8 mouse cellular contexts compared by ENCODE assay signal in genomic region chr8:54077271-54078120, GRCm38 (mm10). TPM values are rescaled to one million over a fixed set of nuclear protein-coding genes. Genes with fewer than 3 reads are reported as not detected.
A peak's percentile ranks its signal among the peaks of the same experiment; 100 is the strongest.
DNase-seq lines count a peak whose midpoint lies in the region; ATAC-seq lines count a peak whose summit lies in the region.

TSS of gene Vegfc (plus strand) at chr8:54077606.

- ATAC-seq in erythroblast, adult 5-6 weeks (replicated peaks; ENCODE audit: low FRiP score, poor library complexity, severe bottlenecking): no peak
- peak; percentile 84 for ATAC-seq in intestine, embryonic 15.5 days
- ATAC-seq in liver, embryonic 11.5 days (replicated peaks; ENCODE audit: low FRiP score): peak; percentile 70
- peak; percentile 37 for ATAC-seq in monocyte, adult 5-6 weeks (replicated peaks; ENCODE audit: insufficient number of reproducible peaks, low FRiP score, low TSS enrichment, poor library complexity, severe bottlenecking)

- DNase-seq in embryo, embryonic 10.5 days (ENCODE audit: low spot score): peak; percentile 68
- DNase-seq in gastrocnemius, postnatal 4 days (ENCODE audit: low spot score in 2 of 2): peak; percentile 46 to 60
- DNase-seq in liver, embryonic 11.5 days (ENCODE audit: low spot score): peak; percentile 72
- peak; percentile 40 for DNase-seq in splenic B cell, adult 2 months (ENCODE audit: low read depth, low spot score)

- 0 out of 2 replicates have a peak, but pooled peaks cover 2% of the 10 kb centered on the region for H3K4me1 ChIP-seq in erythroblast, embryonic 14.5 days (ENCODE audit: control insufficient read depth)
- peaks cover 4% of the 10 kb centered on the region for H3K4me1 ChIP-seq in intestine, embryonic 15.5 days (replicated peaks)
- H3K4me1 ChIP-seq in liver, embryonic 11.5 days (replicated peaks; ENCODE audit: control insufficient read depth, insufficient read depth, low read length): no peaks in the 10 kb centered on the region; the same call in 1 of the 2 replicates

- H3K9me3 ChIP-seq in erythroblast, embryonic 14.5 days (ENCODE audit: control insufficient read depth, low read length): no peaks in the 10 kb centered on the region
- no peaks in the 10 kb centered on the region for H3K9me3 ChIP-seq in intestine, embryonic 15.5 days
- no peaks in the 10 kb centered on the region for H3K9me3 ChIP-seq in liver, embryonic 11.5 days (ENCODE audit: control insufficient read depth, low read length)

- peaks cover 32% of the 10 kb centered on the region for H3K27me3 ChIP-seq in erythroblast, embryonic 14.5 days (ENCODE audit: control insufficient read depth)
- no peaks in the 10 kb centered on the region for H3K27me3 ChIP-seq in intestine, embryonic 15.5 days (replicated peaks)
- H3K27me3 ChIP-seq in liver, embryonic 11.5 days (replicated peaks; ENCODE audit: control insufficient read depth, insufficient read depth, low read length): peaks cover 6% of the 10 kb centered on the region; the same call in 1 of the 2 replicates
- H3K27me3 ChIP-seq in splenic B cell, adult 2 months (ENCODE audit: control insufficient read depth, insufficient read depth, low read length, poor library complexity, severe bottlenecking): peaks cover 2% of the 10 kb centered on the region

- peak within 1 kb of the TSS; percentile 59 for H3K4me3 ChIP-seq in erythroblast, embryonic 14.5 days (replicated peaks)
- H3K4me3 ChIP-seq in intestine, embryonic 15.5 days (replicated peaks): peak within 1 kb of the TSS; percentile 77
- peak within 1 kb of the TSS; percentile 68 for H3K4me3 ChIP-seq in liver, embryonic 11.5 days (ENCODE audit: low read depth, low read length)

- peak within 1 kb of the TSS; percentile 82 for H3K4me2 ChIP-seq in intestine, embryonic 15.5 days (replicated peaks)
- peak within 1 kb of the TSS; percentile 85 for H3K4me2 ChIP-seq in liver, embryonic 11.5 days

- peak within 1 kb of the TSS; percentile 85 for H3K27ac ChIP-seq in intestine, embryonic 15.5 days
- H3K27ac ChIP-seq in liver, embryonic 11.5 days (ENCODE audit: low read depth, low read length): peak within 1 kb of the TSS; percentile 84

- no peaks in the 10 kb centered on the region for H3K36me3 ChIP-seq in erythroblast, embryonic 14.5 days (ENCODE audit: control insufficient read depth)
- no peaks in the 10 kb centered on the region for H3K36me3 ChIP-seq in intestine, embryonic 15.5 days
- H3K36me3 ChIP-seq in liver, embryonic 11.5 days (ENCODE audit: control insufficient read depth, insufficient read depth, low read length): no peaks in the 10 kb centered on the region
- H3K36me3 ChIP-seq in splenic B cell, adult 2 months (ENCODE audit: control insufficient read depth, insufficient read depth, low read length, poor library complexity, severe bottlenecking): no peaks in the 10 kb centered on the region

- peak within 1 kb of the TSS; percentile 77 for H3K9ac ChIP-seq in intestine, embryonic 15.5 days
- H3K9ac ChIP-seq in liver, embryonic 11.5 days (ENCODE audit: low read depth, low read length): peak within 1 kb of the TSS; percentile 67

- WGBS in intestine, embryonic 15.5 days: under 1% methylated on average over 72 of the region's 79 CpGs
- whole genome bisulfite sequencing in liver, embryonic 11.5 days: 0% methylated on average over 74 of the region's 79 CpGs

RNA-seq across cellular contexts. Expression of gene Vegfc, which starts in this region (rescaled TPM):
- not detected in 2 replicates for polyA plus RNA-seq in erythroblast, embryonic 14.5 days (2012)
- total RNA-seq in erythroblast, adult 5-6 weeks (2015; ENCODE audit: low replicate concordance): not detected in 2 replicates
- total RNA-seq in erythroblast, adult 5-6 weeks (2017; ENCODE audit: low replicate concordance): not detected in 2 replicates
- total RNA-seq in gastrocnemius, postnatal 4 days (2021): 1 to 10 TPM; 3.7 to 4.1 TPM
- polyA plus RNA-seq in intestine, embryonic 15.5 days (2015; fragmentation: Nextera tagmentation; extraction: Ambion mirVana): 10.0 and 11.1 TPM in 2 replicates
- polyA plus RNA-seq in liver, embryonic 11.5 days (2014; fragmentation: Nextera tagmentation; extraction: Ambion mirVana): 6.8 and 7.3 TPM in 2 replicates
- total RNA-seq in monocyte, adult 5-6 weeks (2017): 7.4 to 14.4 TPM (median 12.0 TPM) in 3 replicates
